Mouse (Mus musculus) ovary, adult 10 weeks (tissue): ENCODE measurements around the gene Hdlbp. TPM values are rescaled to one million over a fixed set of nuclear protein-coding genes. Genes with fewer than 3 reads are reported as not detected.

Experiments
- polyA plus RNA-seq: library from polyadenylated mRNA; stranded (reverse); fragments of 350-450 nt; fragmentation: Illumina TruSeq; extraction: RNeasy Lipid Tissue Mini Kit (QIAGEN cat#74804); gene quantifications from one replicate; pipeline ENCODE4 v1.2.3, GENCODE M21; 2014

Hdlbp gene
- polyA plus RNA-seq = 236 TPM

DNA sequence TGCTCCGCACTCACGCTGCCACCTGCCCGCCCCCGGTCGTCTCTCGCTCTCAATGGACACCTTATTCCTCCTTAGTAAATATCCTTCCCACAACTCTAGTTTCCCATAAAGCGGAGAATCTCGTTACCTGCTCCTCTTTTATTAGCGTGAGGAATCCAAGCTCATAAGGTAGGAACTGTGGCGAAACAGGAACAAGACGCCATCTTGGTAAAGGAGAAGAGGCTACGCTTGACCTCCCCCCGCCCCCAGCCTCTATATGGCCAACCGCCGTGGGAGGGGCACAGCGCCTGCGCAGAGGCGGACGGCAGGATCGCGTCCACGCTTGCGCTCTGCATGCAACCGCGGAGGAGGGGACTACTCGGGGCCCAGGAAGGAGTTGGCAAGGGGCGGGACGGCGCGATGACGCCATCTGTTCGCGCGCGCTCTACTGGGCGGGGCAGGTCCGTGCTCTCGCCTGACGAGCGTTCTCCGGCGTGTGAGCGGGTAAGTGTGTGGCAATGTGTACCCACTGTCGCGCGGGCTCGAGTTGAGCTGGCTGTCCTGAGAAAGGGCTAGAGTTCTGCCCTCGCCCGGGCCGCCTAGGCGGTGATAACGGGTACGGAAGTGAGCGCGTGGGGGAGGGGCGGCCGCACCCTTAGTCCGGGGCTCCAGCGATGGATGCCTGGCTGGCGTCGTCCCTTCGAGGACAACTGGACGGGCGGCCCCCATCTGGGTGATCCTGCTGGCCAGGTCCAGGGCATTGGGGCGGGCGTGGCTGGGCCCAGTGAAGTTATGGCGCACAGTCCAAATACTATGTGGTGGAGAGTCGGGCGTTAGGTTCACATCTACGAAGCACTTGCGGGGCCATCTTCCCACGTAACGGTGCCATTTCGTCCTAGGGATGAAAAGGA lies at the start of gene Hdlbp:
Gene Hdlbp (minus strand): TSS at position 230 of the 890 bp plus-strand sequence.

DNA sequence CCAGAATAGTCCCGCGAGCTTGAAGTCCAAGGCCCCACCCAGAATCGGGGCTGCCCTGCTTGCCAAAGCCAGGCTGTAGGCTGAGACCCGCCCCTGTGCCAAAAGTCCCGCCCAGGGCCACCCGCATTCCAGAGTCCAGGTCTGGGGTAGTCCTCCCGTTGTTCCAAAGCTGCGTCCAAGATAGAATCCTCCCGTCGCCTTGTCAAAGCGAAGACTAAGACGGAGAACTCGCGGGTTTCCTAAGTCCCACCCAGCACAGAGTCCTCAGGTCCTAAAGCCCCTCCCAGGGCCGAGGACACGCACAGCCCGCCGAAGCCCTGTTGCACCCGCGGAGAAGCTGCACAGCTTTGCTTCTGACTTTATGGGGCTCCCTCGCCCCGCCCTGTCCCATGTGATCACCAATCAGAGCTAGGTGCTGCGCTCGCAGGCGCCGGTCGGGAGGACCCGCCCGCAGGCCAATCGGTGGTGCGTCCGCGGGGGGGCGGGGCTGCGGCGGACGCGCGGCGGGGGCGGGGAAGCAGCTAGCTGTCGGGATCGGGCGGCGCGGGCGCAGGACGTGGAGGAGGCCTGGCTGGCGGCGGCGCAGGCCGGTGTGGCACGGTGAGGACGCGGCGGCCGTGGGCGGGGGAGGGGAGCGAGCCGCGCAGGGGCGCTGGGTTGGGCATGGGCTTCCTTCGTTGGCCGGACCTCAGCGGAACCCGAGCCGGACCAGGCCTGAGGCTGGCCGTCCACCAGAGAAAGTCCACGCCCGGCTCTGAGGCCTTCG lies 33.2 kb upstream of the Hdlbp start, which contains the start of gene Farp2:
Gene Farp2 (plus strand): TSS at position 495 of the 766 bp plus-strand sequence.

DNA sequence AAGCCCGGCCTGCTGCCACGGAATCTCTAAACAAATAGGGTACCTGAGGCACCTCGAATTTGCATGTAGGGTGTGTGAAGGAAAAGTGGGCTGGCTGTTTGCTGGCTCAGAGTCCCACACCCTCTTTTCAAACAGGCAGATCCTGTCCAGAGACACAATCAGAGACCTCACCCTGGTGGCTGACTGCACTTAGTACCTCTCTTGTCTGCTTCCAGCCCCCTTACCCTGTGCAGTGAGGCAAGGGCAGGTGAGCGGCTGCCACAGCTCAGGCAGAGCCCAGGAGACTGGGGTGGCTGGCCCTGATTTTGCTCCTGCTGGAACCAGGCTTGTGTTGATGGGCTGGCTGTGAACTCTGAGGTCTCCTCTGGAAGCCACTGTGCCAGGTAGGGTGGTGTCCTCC lies 105.0 kb downstream of the Hdlbp start, which contains the start of gene Ano7:
Gene Ano7 (plus strand): TSS at position 266 of the 400 bp plus-strand sequence.

Other genes with a start within 250 kb of the Hdlbp start
- gene Sned1, start 243.0 kb downstream of the Hdlbp start, polyA plus RNA-seq = 34.8 TPM
- 16.5 TPM for gene Mterf4, start 172.9 kb downstream of the Hdlbp start, polyA plus RNA-seq
- 134 TPM for gene Ppp1r7, start 136.0 kb downstream of the Hdlbp start, polyA plus RNA-seq
- 4.4 TPM for gene Pask, start 135.3 kb downstream of the Hdlbp start, polyA plus RNA-seq
- gene Ano7, start 104.9 kb downstream of the Hdlbp start, polyA plus RNA-seq = not detected
- gene Farp2, start 33.3 kb upstream of the Hdlbp start, polyA plus RNA-seq = 8.1 TPM
- gene Stk25, start 179.8 kb upstream of the Hdlbp start, polyA plus RNA-seq = 9.4 TPM
- gene Bok, start 206.8 kb upstream of the Hdlbp start, polyA plus RNA-seq = 2.2 TPM